Mouse (Mus musculus) embryo, embryonic 10 days (tissue): ENCODE measurements around the gene Paqr7.
"Not testable (repeated sequence)": the region's sequence is repeated elsewhere in the genome, so short reads cannot be mapped to it uniquely, and the experiment has no call there.

Experiments used
- DNase-seq: peaks from one replicate; pipeline ENCODE4 v3.0.0-alpha.2; 2015; ENCODE audit warnings: low spot score

Gene Paqr7

GRCm38 (mm10) chr4:134473764-134474163 lies 22.7 kb upstream of the Paqr7 start:
- no peak for DNase-seq

GRCm38 (mm10) chr4:134474240-134474639 lies 22.3 kb upstream of the Paqr7 start:
- no peak for DNase-seq

- DNase-seq: no peak
These were observed 19.6 kb upstream of the Paqr7 start for GRCm38 (mm10) chr4:134476899-134477298.

- DNase-seq: peak; percentile 89
These were observed 18.5 kb upstream of the Paqr7 start for GRCm38 (mm10) chr4:134478031-134478430.

- no peak for DNase-seq
These were observed 16.7 kb upstream of the Paqr7 start for GRCm38 (mm10) chr4:134479839-134480238.

- peak; percentile 81 for DNase-seq
These were observed 15.6 kb upstream of the Paqr7 start for GRCm38 (mm10) chr4:134480864-134481263.

- DNase-seq: no peak
These were observed 15.2 kb upstream of the Paqr7 start for GRCm38 (mm10) chr4:134481270-134481669.

- no peak for DNase-seq
These were observed 14.1 kb upstream of the Paqr7 start for GRCm38 (mm10) chr4:134482442-134482841.

- DNase-seq: no peak
These were observed 13.3 kb upstream of the Paqr7 start for GRCm38 (mm10) chr4:134483078-134483688.

GRCm38 (mm10) chr4:134483696-134484095 lies 12.8 kb upstream of the Paqr7 start:
- DNase-seq: no peak

- no peak for DNase-seq
These were observed 12.3 kb upstream of the Paqr7 start for GRCm38 (mm10) chr4:134484231-134484630.

GRCm38 (mm10) chr4:134485151-134485900 lies 11.2 kb upstream of the Paqr7 start:
- no peak for DNase-seq

GRCm38 (mm10) chr4:134488211-134488610 lies 8.3 kb upstream of the Paqr7 start:
- no peak for DNase-seq

- no peak for DNase-seq
These were observed 6.4 kb upstream of the Paqr7 start for GRCm38 (mm10) chr4:134489986-134490665.

- no peak for DNase-seq
These were observed 4.8 kb upstream of the Paqr7 start for GRCm38 (mm10) chr4:134491716-134492115.

GRCm38 (mm10) chr4:134494161-134494560 lies 2.3 kb upstream of the Paqr7 start:
- not testable (repeated sequence) for DNase-seq

GRCm38 (mm10) chr4:134494780-134495545 lies 1.5 kb upstream of the Paqr7 start:
- peak; percentile 43 for DNase-seq

GRCm38 (mm10) chr4:134495546-134495923 lies 962 bp upstream of the Paqr7 start:
- no peak for DNase-seq

GRCm38 (mm10) chr4:134497223-134497622 lies 726 bp downstream of the Paqr7 start:
- DNase-seq: no peak

- no peak for DNase-seq
These were observed 1.7 kb downstream of the Paqr7 start for GRCm38 (mm10) chr4:134497986-134498731.

- DNase-seq: not testable (repeated sequence)
These were observed 2.5 kb downstream of the Paqr7 start for GRCm38 (mm10) chr4:134498983-134499382.

- DNase-seq: no peak
These were observed 4.6 kb downstream of the Paqr7 start for GRCm38 (mm10) chr4:134501095-134501494.
